Mouse (Mus musculus) heart, embryonic 14.5 days (tissue): ENCODE results near the gene Hpdl. TPM values are rescaled to one million over a fixed set of nuclear protein-coding genes. Genes with fewer than 3 reads are reported as not detected.

Experiments used
- ATAC-seq: fragments of 200-750 bp; cut with Nextera tagmentation; 2 replicates; pipeline ENCODE4 v1.8.0; 2017; ENCODE audit warnings: low read depth, moderate TSS enrichment; ENCODE audit not compliant: insufficient number of reproducible peaks, insufficient read depth, low FRiP score
- H3K27ac ChIP-seq, 2 experiments: fragments of 200-500 bp in 1 of 2; fragments of 300-500 bp in 1 of 2; sonication (generic) in 1 of 2; replicated peaks in 1 of 2; 2 replicates each; pipeline ENCODE4 v1.5.1; 2012 to 2014; ENCODE audit warnings: low read depth in 2 of 2, low read length in 2 of 2, control low read depth in 1 of 2, mild to moderate bottlenecking in 1 of 2, mixed read lengths in 1 of 2; ENCODE audit not compliant: control insufficient read depth in 1 of 2, insufficient read depth in 1 of 2
- H3K27me3 ChIP-seq: fragments of 300-500 bp; sonication (generic); 2 replicates; pipeline ENCODE4 v1.6.1; 2014; ENCODE audit warnings: mild to moderate bottlenecking, low read length, control low read depth; ENCODE audit not compliant: control insufficient read depth, insufficient read depth
- H3K36me3 ChIP-seq: fragments of 300-500 bp; sonication (generic); 2 replicates; pipeline ENCODE4 v1.6.1; 2014; ENCODE audit warnings: mild to moderate bottlenecking, control low read depth, low read length, mixed read lengths; ENCODE audit not compliant: control insufficient read depth, insufficient read depth
- H3K4me1 ChIP-seq, 2 experiments: fragments of 200-500 bp in 1 of 2; fragments of 300-500 bp in 1 of 2; sonication (generic) in 1 of 2; 2 replicates each; pipeline ENCODE4 v1.6.1; 2012 to 2014; ENCODE audit warnings: low read length in 2 of 2, control low read depth in 1 of 2, mixed read lengths in 1 of 2; ENCODE audit not compliant: control insufficient read depth in 2 of 2, insufficient read depth in 2 of 2
- H3K4me2 ChIP-seq: fragments of 300-500 bp; sonication (generic); 2 replicates; pipeline ENCODE4 v1.6.1; 2014; ENCODE audit warnings: mild to moderate bottlenecking, low read length
- H3K4me3 ChIP-seq, 2 experiments: fragments of 200-500 bp in 1 of 2; fragments of 300-500 bp in 1 of 2; sonication (generic) in 1 of 2; 2 replicates each; pipeline ENCODE4 v1.5.1; 2012 to 2014; ENCODE audit warnings: low read length in 2 of 2, mild to moderate bottlenecking in 2 of 2, control low read depth in 1 of 2, low read depth in 1 of 2, moderate library complexity in 1 of 2; ENCODE audit not compliant: control insufficient read depth in 1 of 2, insufficient read depth in 1 of 2
- H3K9ac ChIP-seq: fragments of 300-500 bp; sonication (generic); 2 replicates; pipeline ENCODE4 v1.6.1; 2014; ENCODE audit warnings: mild to moderate bottlenecking, low read length
- H3K9me3 ChIP-seq: fragments of 300-500 bp; sonication (generic); 2 replicates; pipeline ENCODE4 v1.6.1; 2016; ENCODE audit warnings: low read length, control low read depth; ENCODE audit not compliant: control insufficient read depth
- WGBS: fragments of 180-500 bp; shearing (Covaris S2); extraction: QIAGEN DNeasy Blood & Tissue Kit; methylation state at CpG from one replicate; pipeline ENCODE4 v1.1.7; 2014; 5-methylcytosine and 5-hydroxymethylcytosine counted together
- polyA plus RNA-seq: library from polyadenylated mRNA; unstranded; fragments of >200 nt; fragmentation: Nextera tagmentation; extraction: Ambion mirVana; gene quantifications from 2 replicates; pipeline ENCODE4 v1.2.1, GENCODE M21; 2014

Gene Hpdl
- polyA plus RNA-seq, 1 experiment from 2014 or later = 0.43 TPM

DNA sequence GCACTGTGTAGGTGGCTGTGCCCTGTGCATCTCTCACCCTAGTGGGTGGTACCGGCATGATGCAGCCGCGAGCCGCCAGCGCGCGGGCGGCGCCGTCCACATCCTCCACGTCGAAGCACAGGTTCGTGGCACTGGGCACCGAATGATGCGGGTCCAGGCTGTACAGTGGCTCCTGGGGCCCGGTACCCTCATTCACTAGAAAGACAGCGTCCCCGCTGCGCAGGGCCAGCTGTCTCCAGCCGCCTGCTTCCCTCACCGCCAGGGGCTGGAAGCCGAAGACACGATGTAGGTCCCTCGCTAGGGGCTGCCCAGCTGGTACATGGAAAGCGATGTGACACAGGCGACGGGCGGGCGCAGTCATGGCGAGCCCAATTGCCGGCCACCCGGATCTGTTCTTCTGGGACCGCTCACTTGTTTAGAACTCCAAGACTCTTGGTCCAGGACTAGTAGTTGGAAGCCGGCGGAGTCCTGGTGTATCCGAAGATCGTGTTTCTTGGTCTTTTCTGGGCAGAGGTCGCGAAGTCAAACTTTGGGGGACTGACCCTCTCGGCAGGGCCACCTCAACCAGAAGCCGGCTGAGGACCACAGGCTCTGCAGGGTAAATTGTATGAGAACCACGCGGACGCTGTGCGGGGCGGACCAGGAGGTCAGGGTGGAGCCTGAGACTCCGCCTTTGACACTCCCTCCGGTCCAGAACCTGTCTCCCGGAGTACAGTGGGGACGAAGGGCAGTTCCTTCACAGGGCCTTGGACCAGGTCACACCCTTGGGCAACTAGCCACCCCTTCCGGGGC lies 409 bp downstream of the Hpdl start:
- ATAC-seq = peak; percentile 41
- no peaks in the 10 kb centered on the region for H3K9me3 ChIP-seq
- 0 out of 2 replicates have a peak, but pooled peaks cover 11% of the 10 kb centered on the region for H3K27me3 ChIP-seq
- peak overlapping the region; percentile 100 for H3K4me2 ChIP-seq
- peak overlapping the region; percentile 69 for H3K9ac ChIP-seq
- WGBS = 1% methylated on average over 51 of the region's 51 CpGs
- no peak overlapping the region for H3K27ac ChIP-seq
- peaks cover 7 to 15% of the 10 kb centered on the region in 2 experiments; a peak in 2 of 4 replicates for H3K4me1 ChIP-seq
- H3K4me3 ChIP-seq = peak overlapping the region; percentile 52 to 55
- peaks cover 24% of the 10 kb centered on the region for H3K36me3 ChIP-seq

DNA sequence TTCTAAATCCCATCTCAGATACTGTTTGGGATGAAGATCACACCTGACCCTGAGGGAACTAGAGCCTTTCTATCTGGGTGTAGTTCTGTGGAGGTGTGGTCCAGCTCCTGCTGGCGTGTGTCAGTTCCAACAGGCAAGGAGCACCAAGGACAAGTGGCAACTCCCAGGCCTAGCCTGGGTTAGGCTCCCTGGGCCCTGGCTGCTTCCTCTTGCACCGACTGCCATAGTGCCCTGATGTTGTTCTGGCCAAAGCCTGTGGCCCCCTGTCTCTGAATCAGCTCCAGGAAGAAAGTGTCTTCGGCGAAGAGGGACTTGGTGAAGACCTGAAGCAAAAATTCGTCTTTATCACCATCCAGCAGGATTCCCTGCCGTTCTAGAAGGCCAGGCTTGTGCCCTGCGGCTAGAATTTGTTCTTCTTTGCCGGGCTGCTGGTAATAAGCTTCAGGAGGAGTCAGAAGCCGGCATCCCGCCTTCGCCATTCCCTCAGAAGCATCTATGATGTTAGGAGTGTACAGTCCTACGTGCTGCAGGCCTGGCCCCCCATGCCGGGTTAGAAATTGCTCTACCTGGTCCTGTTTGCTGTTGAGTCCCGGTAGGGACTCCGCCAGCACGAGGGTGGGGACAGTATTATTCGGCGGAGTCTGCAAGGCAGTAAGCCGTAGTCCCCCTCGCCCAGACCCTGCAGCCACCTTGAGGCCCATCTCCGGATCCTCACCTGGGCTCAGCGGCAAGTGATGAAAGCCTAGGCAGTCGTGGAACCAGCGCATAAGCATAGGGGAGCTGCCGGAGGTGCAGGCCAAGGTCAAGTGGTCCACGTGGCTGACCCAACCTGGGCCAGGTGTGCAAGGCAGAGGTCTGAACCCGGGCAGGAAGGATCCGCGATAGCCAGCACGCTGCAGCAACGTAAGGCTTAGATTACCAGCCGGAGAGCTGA lies 1.3 kb downstream of the Hpdl start:
- Histone ChIP-seq H3K9me3 (no peaks in the 10 kb centered on the region), H3K9ac (peak overlapping the region; percentile 69), H3K4me2 (peak overlapping the region; percentile 100), H3K4me3 (peak overlapping the region; percentile 52 to 55), H3K4me1 (peaks cover 7 to 9% of the 10 kb centered on the region in 2 experiments; a peak in 2 of 4 replicates), H3K27ac (no peak overlapping the region), H3K27me3 (0 out of 2 replicates have a peak, but pooled peaks cover 11% of the 10 kb centered on the region), H3K36me3 (peaks cover 24% of the 10 kb centered on the region)
- 24% methylated on average over 32 of the region's 32 CpGs for WGBS
- ATAC-seq = no peak

DNA sequence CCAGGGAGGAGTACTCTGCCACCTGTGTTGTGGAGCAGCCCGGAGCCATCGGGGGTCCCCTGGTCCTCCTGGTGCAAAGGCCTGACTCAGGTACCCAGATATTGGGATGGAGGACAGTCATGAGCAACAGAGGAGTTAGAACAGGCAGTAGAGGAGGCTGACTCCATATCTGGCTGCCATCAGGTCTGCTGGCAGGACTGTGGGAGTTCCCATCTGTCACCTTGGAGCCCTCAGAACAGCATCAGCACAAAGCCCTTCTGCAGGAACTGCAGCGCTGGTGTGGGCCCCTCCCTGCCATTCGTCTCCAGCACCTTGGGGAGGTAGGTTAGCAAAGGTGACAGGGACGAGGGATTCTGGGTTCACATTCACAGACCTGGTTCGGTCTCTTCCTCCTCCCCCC lies 4.0 kb downstream of the Hpdl start:
- Histone ChIP-seq H3K4me2 (no peak overlapping the region), H3K9ac (no peak overlapping the region), H3K4me1 (peaks cover 6 to 8% of the 10 kb centered on the region in 2 experiments; a peak in 2 of 4 replicates), H3K4me3 (no peak overlapping the region), H3K36me3 (peaks cover 24% of the 10 kb centered on the region), H3K9me3 (no peaks in the 10 kb centered on the region), H3K27me3 (0 out of 2 replicates have a peak, but pooled peaks cover 11% of the 10 kb centered on the region), H3K27ac (no peak overlapping the region)
- WGBS = 87% methylated on average over 6 of the region's 6 CpGs
- ATAC-seq = no peak

DNA sequence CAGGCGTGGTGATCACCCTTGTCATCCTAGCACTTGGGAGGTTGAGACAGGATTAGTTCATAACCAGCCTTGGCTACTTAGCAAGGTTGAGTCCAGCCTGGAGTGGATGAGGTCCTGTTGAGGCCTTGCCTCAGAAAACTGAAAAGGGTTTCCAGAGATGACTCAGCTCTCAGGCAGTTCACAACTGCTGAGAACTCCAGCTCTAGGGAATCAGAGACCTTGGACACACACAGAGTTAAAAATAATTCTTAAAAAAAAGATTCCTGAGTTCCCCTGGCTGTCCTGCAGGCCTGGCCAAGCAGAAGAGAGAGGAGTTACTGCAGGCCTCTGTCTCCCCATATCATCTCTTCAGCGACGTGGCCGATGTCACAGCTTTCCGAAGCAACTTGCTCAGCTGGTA lies 6.2 kb downstream of the Hpdl start:
- no peak for ATAC-seq
- WGBS = 61% methylated on average over 5 of the region's 5 CpGs
- Histone ChIP-seq H3K9ac (no peak overlapping the region), H3K4me2 (no peak overlapping the region), H3K4me3 (no peak overlapping the region), H3K4me1 (peaks cover 0 to 2% of the 10 kb centered on the region in 2 experiments; a peak in 1 of 4 replicates), H3K36me3 (peaks cover 24% of the 10 kb centered on the region), H3K9me3 (no peaks in the 10 kb centered on the region), H3K27me3 (0 out of 2 replicates have a peak, but pooled peaks cover 5% of the 10 kb centered on the region), H3K27ac (no peak overlapping the region)

DNA sequence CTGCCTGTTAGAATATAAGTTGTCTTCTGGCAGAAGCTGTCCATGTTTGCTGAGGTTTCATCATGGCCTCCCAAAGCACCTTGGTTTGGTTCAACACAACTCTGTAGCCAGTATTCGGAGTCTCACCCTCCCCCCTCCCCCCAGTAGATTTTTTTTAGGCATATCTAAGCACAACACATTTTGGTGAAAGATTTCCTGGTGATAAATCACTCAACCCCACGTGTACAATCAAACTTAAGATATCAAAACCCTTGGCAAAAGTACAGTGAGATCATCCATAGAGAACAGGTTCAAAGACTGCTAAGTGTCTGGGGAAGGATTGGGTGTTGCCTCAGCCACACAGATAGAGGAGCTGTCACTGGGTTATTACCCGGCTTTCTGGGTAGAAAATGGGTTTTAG lies 10.5 kb downstream of the Hpdl start:
- no peaks in the 10 kb centered on the region for H3K27me3 ChIP-seq
- H3K9me3 ChIP-seq = no peaks in the 10 kb centered on the region
- no peak overlapping the region for H3K9ac ChIP-seq
- no peak overlapping the region for H3K4me3 ChIP-seq
- H3K4me2 ChIP-seq = no peak overlapping the region
- no peaks in the 10 kb centered on the region for H3K36me3 ChIP-seq
- ATAC-seq = no peak
- no peak overlapping the region for H3K27ac ChIP-seq
- 64% methylated on average over 3 of the region's 3 CpGs for WGBS
- H3K4me1 ChIP-seq = peaks cover 5 to 8% of the 10 kb centered on the region in 2 experiments

DNA sequence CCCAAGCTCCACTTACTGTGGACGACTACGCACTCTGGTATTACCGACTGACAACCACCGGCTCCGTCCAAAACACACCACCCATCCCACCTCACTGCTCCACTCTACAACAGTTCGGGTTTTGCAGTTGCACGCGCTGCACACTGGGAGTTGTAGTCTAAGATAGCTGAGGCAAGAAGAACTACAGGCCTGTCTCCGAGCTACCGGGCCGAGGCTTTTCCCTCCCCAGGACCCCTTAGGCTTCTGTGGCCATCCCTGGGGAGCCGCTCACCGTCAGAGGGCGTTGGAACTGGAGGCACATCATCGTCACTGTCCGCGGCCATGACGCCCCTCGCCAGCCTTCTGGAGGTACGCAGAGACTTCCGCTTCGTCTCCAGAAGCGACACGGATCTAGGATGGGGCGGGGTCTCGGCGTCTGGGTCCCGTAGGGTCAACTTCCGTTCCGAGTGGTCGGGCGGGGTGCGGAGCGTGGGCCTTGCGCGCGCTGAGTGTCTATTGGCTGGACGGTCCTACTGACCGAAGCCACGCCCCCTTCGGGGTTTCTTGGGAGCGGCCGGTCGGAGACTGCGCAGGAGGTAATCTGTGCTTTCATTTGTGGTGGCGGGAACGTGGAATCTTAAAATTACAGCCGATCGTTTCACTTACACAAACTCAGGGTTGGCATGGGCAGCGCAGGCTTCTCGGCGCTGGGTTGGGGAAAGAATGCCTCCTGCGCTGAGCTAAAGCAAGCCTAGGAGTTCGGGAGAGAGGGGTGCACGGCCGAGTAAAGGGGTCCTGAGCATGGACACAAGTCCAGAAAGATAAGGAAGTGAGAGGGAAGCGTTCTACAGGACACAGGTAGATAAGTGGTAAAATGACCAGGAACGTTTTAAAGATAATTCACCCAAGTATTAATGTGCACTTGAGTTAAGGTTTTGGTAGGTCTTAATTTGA lies 14.0 kb downstream of the Hpdl start, which contains the start of the genes Toe1 and Mutyh:
TSS of gene Toe1 (minus strand) at position 444 of the 933 bp plus-strand sequence.
TSS of gene Mutyh (plus strand) at position 527 of the 933 bp plus-strand sequence.
- H3K4me3 ChIP-seq = peak within 1 kb of the TSS; percentile 60 to 87
- peak within 1 kb of the TSS; percentile 76 to 91 for H3K27ac ChIP-seq
- H3K4me2 ChIP-seq = peak within 1 kb of the TSS; percentile 81
- H3K27me3 ChIP-seq = no peaks in the 10 kb centered on the region
- peaks cover 33% of the 10 kb centered on the region for H3K36me3 ChIP-seq
- WGBS = under 1% methylated on average over 58 of the region's 58 CpGs
- H3K9me3 ChIP-seq = no peaks in the 10 kb centered on the region
- peak; percentile 98 for ATAC-seq
- peaks cover 3 to 8% of the 10 kb centered on the region in 2 experiments for H3K4me1 ChIP-seq
- peak within 1 kb of the TSS; percentile 86 for H3K9ac ChIP-seq
